Mouse (Mus musculus): ENCODE results near the gene Rpl27.
A peak's percentile ranks its signal among the peaks of the same experiment; 100 is the strongest.
"Not testable (repeated sequence)": the region's sequence is repeated elsewhere in the genome, so short reads cannot be mapped to it uniquely, and the experiment has no call there.

Gene Rpl27

GRCm38 (mm10) chr11:101448274-101448746 lies 6.2 kb downstream of the Rpl27 start, which contains the start of gene Ifi35:
TSS of gene Ifi35 (plus strand) at chr11:101448407.
- DNase-seq, result peak; percentile 99

DNA sequence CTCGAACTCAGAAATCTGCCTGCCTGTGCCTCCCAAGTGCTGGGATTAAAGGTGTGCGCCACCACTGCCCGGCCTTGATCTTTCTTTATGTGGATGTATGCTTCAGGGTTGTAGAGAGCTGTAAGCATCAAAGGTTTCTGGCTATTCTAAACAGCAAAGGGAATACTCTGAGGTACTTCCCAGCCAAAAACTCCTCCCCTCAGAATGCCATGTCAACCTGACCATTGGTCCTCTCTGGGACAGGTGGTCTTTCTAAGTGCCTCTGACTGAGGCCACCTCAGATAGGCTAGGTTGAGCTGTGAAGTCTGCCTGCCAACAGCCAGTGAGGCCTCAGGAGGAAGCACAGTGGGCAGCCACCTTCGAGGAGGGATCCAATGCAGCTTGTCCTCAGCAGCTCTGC lies 6.8 kb downstream of the Rpl27 start:
- DNase-seq, result peak; percentile 92

GRCm38 (mm10) chr11:101449596-101449995 lies 7.5 kb downstream of the Rpl27 start:
- not testable (repeated sequence) for DNase-seq

GRCm38 (mm10) chr11:101450394-101450793 lies 8.3 kb downstream of the Rpl27 start:
- peak; percentile 76 for DNase-seq

GRCm38 (mm10) chr11:101451536-101451935 lies 9.4 kb downstream of the Rpl27 start:
- DNase-seq, result peak; percentile 78

DNA sequence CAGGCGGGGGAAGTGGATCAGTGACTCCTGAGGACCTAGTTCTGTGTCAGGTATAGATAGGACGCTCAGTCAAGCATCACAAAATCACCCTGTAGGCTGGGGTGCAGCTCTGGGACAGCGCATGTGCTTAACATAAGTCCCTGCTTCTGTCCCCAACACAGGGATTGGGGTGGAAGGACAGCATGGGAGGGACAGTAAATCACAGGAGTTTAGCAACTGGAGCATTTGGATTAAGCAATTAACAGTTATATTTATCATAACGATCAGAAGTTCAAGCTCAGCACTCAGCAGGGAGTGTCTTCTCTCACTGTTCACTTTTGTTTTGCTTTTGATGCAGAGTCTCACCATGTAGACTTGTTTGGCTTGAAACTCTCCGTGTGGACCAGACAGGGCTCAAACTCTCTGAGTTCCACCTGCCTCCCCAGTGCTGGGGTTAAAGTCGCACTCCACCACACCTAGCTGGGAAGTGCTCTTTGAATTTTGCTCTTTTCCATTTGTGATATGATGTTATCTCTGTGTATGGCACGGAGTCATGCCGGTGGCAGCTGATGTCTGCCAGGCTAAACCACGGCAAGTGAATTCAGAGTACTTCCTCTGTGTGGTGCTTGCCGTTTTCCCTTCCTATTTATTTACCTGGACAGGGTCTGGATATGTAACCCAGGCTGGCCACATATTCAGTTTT lies 10.1 kb downstream of the Rpl27 start:
- DNase-seq, result peak; percentile 83

- DNase-seq, result peak; percentile 78
These were observed 12.6 kb downstream of the Rpl27 start for GRCm38 (mm10) chr11:101454702-101455101.

- peak; percentile 53 for DNase-seq
These were observed 13.5 kb downstream of the Rpl27 start for GRCm38 (mm10) chr11:101455627-101456026.

- DNase-seq, result peak; percentile 91
These were observed 15.5 kb downstream of the Rpl27 start for GRCm38 (mm10) chr11:101457631-101458030.

GRCm38 (mm10) chr11:101458217-101458616 lies 16.1 kb downstream of the Rpl27 start:
- DNase-seq, result peak; percentile 84

DNA sequence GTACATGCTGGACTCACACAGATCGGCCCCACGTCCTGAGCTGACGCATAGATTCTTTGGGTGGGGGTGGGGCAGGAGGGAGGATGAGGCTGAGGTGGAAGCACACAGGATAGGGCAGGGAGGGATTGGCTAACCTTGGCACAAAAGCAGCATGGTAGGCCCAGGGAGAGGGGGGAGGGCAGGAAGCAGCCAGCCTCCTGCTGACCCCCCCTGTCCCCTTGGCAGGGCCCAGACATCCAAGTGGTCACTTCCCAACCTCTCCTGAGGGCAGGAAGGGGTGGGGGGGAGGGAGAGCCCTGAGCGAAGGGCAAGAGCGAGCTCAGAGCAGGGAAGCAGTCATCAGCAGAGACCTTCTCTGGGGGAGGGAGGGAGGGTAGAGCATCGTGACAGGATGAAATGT lies 17.6 kb downstream of the Rpl27 start:
- DNase-seq, result peak; percentile 94

GRCm38 (mm10) chr11:101460321-101460720 lies 18.2 kb downstream of the Rpl27 start:
- DNase-seq, result peak; percentile 92

DNA sequence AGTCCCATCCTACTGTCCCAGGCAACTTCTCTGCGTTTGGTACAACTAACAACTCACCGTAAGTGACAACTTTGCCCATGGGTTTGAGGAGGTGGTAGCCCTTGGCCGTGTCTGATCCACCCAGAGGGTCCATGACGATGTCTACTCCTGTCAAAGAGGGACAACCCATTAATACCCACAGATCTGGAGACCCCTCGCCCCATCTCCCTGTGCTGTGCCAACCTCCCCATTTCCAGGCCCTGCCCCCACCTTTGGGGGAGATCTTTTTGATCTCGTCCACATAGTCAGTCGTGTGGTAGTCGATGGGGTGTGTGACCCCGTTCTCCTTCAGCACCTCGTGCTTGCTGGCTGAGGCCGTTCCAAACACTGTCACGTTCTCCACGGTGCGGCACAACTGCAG lies 20.0 kb downstream of the Rpl27 start:
- DNase-seq, result peak; percentile 92

- peak; percentile 89 for DNase-seq
These were observed 20.7 kb downstream of the Rpl27 start for GRCm38 (mm10) chr11:101462583-101463440.

DNA sequence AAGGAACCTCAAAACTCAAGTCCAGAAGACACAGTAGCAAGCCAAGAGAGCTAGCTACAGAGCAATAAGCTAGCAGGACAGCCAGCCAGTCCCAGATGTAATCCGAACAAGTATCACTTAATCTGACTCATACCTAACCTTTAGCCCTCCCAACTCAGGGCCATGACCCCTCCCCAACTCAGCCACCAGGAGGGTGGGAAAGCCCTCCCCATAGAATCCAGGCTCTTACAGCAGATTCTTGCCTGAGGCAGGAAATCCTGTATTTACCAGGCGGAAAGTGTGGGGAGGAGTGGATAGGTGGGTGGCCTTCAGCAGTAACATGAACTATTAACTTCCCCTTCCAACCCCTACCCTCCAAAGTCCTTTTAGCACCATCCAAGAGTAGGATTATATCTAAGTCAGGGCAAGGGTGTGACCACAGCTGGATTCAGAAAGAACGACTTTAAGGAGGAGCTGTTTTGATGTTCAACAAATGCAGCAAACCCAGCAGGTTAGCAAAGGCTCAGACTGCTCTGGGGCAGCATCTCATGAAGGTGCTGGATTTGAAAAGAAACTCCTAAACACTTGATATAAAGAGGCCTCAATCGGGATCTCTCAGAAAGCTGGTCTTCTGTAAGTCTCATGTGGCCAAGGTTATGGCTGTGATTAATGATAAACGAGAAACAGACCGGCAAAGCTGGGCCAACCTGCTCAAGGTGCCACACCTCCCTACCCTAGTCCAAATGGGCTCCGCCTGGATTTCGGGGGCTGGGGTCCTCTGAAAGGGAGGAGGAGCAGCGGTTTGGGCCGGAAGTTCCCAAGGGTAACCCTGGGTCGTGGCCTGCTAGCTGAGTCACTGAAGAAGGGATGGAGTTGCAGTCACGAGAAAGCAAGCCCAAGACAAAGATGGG lies 22.4 kb downstream of the Rpl27 start, which contains the start of gene Rnd2:
Gene Rnd2, plus strand, starts transcription at position 789 of the 890 bp plus-strand sequence.
- DNase-seq, result peak; percentile 93

- peak; percentile 99 for DNase-seq
These were observed 23.2 kb downstream of the Rpl27 start for GRCm38 (mm10) chr11:101465101-101465868.

GRCm38 (mm10) chr11:101465869-101466551 lies 23.9 kb downstream of the Rpl27 start, which contains the start of gene Vat1:
TSS of gene Vat1 (minus strand) at chr11:101466230.
- DNase-seq, result peak; percentile 98

DNA sequence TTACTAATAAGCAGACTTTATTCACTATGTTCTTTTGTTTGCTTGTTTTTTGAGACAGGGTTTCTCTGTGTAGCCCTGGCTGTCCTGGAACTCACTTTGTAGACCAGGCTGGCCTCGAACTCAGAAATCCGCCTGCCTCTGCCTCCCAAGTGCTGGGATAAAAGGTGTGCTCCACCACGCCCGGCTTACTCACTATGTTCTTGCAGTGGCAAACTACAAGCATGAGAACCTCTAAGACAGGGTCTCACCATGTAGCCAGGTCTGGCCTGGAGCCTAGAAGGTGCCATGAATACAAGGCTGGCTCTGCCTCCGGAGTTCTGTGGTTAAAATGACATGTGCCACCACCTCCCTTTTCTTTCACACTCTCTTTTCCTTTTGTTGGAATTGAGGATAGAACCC lies 24.5 kb downstream of the Rpl27 start:
- DNase-seq, result peak; percentile 92

GRCm38 (mm10) chr11:101467477-101468262 lies 25.6 kb downstream of the Rpl27 start:
- peak; percentile 98 for DNase-seq

- no peak for DNase-seq
These were observed 26.2 kb downstream of the Rpl27 start for GRCm38 (mm10) chr11:101468263-101468688.

All from heart, adult 11 months (tissue).